Mouse (Mus musculus): ENCODE results near the gene Tsks.
A peak's percentile ranks its signal among the peaks of the same experiment; 100 is the strongest.

Tsks gene

GRCm38 (mm10) chr7:44942904-44943303 lies at the start of gene Tsks:
Gene Tsks (plus strand): TSS chr7:44943204.
- no peak for DNase-seq (ENCODE audit: low read depth, low spot score)

DNA sequence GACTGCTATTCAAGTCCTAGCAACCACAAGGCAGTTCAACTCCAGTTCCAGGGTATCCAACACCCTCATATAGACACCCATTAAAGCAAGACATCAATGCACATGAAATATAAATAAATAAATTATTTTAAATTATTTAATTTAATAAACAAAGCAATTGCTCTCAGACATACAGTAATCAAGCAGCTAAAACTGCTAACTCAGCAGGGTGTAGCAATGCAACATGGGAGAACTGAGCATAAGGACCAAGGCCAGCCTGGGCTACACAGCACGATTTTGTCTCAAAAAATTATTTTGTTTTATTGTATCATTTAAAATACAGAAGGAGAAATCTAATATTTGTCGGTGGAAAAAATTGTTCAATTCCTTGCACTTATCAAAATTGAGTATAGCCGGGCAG lies 48.8 kb upstream of the Tsks start:
- no peak for DNase-seq (ENCODE audit: low read depth, low spot score)

- DNase-seq (ENCODE audit: low read depth, low spot score) = no peak
These were observed 47.8 kb upstream of the Tsks start for GRCm38 (mm10) chr7:44895206-44895592.

- DNase-seq (ENCODE audit: low read depth, low spot score) = peak; percentile 98
These were observed 47.2 kb upstream of the Tsks start, which contains the start of gene Fuz for GRCm38 (mm10) chr7:44895593-44896434. Gene Fuz (plus strand): TSS chr7:44896079.

- no peak for DNase-seq (ENCODE audit: low read depth, low spot score)
These were observed 46.5 kb upstream of the Tsks start for GRCm38 (mm10) chr7:44896499-44896898.

GRCm38 (mm10) chr7:44898607-44899006 lies 44.4 kb upstream of the Tsks start:
- no peak for DNase-seq (ENCODE audit: low read depth, low spot score)

GRCm38 (mm10) chr7:44900632-44901031 lies 42.4 kb upstream of the Tsks start:
- DNase-seq (ENCODE audit: low read depth, low spot score) = no peak

GRCm38 (mm10) chr7:44901230-44901722 lies 41.7 kb upstream of the Tsks start:
- DNase-seq (ENCODE audit: low read depth, low spot score) = no peak

- no peak for DNase-seq (ENCODE audit: low read depth, low spot score)
These were observed 37.6 kb upstream of the Tsks start for GRCm38 (mm10) chr7:44905430-44905829.

- DNase-seq (ENCODE audit: low read depth, low spot score) = no peak
These were observed 34.1 kb upstream of the Tsks start for GRCm38 (mm10) chr7:44908706-44909476.

- no peak for DNase-seq (ENCODE audit: low read depth, low spot score)
These were observed 28.6 kb upstream of the Tsks start for GRCm38 (mm10) chr7:44914396-44914795.

- no peak for DNase-seq (ENCODE audit: low read depth, low spot score)
These were observed 27.7 kb upstream of the Tsks start for GRCm38 (mm10) chr7:44915314-44915713.

DNA sequence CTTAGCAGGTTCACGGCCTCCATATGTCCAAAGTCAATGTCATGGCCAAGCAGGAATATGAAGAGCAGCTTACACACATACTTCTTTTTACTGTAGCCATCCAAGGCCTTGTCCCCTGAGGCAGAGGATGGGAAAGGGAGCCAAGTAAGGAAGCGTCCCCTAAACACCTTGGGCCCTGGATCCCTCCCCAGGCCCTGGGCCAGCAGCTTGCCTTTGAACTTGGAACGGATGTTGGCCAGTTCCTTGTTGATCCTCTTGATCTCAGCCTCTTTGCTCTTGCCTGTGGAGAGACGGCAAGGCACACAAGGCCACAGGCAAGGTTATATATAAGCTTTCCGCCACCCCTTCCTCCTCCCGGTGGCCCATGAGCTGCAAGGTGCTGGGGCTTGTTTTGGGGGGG lies 26.8 kb upstream of the Tsks start:
- DNase-seq (ENCODE audit: low read depth, low spot score) = no peak

GRCm38 (mm10) chr7:44916881-44917280 lies 26.1 kb upstream of the Tsks start:
- no peak for DNase-seq (ENCODE audit: low read depth, low spot score)

DNA sequence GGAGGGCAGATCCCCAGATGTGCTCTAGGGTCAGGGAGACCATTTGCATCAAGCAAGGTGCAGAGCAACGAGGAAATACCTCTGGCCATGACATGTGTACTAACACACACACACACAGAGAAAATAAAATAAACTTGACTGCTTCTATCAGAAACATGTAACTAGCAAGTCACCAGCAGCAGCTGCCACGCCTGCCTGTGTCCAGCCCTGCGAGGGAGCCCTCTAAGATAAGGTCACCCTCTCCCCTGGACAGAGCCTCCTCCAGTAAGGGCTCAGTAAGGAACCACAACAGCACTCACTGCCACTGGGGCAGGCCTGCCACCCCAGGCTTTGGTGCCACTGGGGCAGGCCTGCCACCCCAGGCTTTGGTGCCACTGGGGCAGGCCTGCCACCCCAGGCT lies 24.8 kb upstream of the Tsks start:
- DNase-seq (ENCODE audit: low read depth, low spot score) = no peak

DNA sequence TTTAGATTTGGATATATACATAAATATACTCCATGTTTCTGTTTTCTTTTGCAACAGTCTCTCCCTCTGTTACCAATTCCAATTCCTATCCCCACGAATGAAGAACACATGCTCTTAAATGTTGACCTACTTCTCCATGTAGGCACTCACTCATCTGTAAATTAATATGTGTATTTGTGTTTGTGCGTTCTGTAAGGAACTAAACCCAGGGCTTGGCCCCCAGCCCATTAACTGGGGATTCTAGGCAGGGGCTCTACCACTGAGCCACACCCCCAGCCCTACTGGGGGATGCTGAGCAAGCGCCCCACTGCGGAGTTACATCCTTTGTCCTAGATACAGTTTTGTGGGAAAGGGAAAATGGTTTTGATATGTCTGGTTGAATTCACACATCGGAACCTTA lies 23.9 kb upstream of the Tsks start:
- no peak for DNase-seq (ENCODE audit: low read depth, low spot score)

GRCm38 (mm10) chr7:44922530-44922929 lies 20.5 kb upstream of the Tsks start:
- no peak for DNase-seq (ENCODE audit: low read depth, low spot score)

GRCm38 (mm10) chr7:44925468-44925867 lies 17.5 kb upstream of the Tsks start:
- no peak for DNase-seq (ENCODE audit: low read depth, low spot score)

DNA sequence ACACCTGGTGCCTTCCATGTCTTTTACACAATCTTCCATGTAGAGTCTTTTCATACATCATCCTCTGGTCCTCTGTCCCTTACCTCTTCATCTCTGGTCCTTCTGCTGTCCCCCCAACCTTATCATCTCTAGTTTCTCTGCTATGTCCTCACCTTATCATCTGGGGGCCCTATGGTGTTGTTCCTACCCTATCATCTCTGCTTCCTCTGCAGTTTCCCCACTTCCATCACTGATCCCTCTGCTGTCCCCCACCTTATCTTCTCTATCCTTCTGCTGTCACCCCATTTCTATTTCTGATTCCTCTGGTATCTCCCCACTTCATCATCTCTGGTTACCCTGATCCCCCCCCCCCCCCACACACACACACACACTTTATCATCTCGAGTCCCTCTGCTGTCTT lies 14.4 kb upstream of the Tsks start:
- no peak for DNase-seq (ENCODE audit: low read depth, low spot score)

DNA sequence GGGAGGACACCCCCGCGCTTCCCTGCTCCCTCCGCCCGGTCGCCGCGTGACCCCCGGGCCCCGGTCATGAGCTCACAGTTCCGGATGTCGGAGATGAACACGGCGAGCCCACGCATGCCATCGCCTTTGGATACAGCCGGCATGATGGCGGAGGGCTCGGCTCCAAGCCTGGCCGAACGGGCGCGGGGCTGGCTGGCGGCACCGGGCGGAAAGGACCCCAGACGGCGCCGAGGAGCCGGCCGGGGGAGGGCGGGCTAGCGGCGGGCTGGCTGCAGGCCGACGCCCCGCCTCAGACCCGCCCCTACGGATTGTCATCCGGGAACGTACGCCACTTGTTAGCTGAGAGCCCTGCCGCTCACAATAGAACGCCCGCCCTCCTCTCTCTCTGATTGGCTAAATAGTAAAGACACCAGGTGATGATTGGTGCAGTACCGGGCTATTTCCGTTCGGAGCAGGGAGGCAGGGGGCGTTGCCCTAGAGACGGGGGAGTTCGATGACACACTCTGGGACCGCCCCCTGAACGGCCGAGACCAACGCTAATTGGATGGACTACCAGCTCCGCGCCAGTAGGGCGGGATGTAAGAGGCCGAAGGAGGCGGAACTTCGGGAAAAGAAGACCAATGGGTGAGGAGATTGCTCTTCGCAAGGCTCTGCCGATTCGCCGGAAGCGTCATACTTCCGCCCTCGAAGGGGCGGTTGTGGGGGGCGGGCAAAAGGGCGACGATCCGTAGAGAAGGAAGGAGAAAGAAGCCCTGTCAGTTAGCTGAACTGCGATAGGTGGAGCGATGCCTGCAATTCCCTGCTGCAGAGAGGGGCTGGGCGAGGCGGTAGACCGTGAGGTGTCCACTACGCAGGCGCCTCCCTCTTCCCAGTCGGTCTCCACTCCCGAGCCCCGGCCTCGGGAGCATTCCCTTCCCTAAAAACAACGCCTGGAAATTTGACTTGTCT lies 13.5 kb upstream of the Tsks start, which contains the start of gene Ap2a1:
Ap2a1 (minus strand) TSS at position 293 of the 948 bp plus-strand sequence.
- peak; percentile 100 for DNase-seq (ENCODE audit: low read depth, low spot score)

- no peak for DNase-seq (ENCODE audit: low read depth, low spot score)
These were observed 4.3 kb upstream of the Tsks start for GRCm38 (mm10) chr7:44938680-44939079.

Data from telencephalon, adult 2 months (tissue).